Mouse (Mus musculus): ENCODE measurements at regions not wholly inside any gene's neighbourhood (a gene's known extent, or its start where the extent isn't known, plus 50 kb on each side); places are given as distances from the start of the nearest gene placed in this dataset.
"Not testable (repeated sequence)": the region's sequence is repeated elsewhere in the genome, so short reads cannot be mapped to it uniquely, and the experiment has no call there.

GRCm38 (mm10) chr10:119099092-119099792 is 140.6 kb downstream of the Cand1 start:
- no peak for DNase-seq (ENCODE audit: low spot score)

DNA sequence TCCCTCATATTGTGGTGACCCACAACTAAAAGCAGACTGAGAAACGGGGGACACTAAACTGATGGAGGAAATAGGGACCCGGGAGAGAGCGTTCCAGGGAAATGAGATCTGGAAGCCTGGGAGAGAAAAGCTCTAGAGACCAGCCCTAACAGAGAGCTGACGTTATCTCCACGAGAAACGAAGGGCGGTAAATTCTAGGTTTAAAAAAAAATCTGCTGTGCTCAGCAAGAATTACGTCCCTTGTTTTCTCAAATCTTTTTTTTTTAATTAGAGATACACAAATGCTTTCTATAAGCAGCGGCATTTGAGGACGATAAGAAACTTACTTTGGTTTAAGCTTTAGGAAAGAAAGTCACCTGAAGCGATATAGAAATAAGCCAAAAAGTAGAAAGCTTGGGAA is 145.7 kb downstream of the Cand1 start:
- no peak for DNase-seq (ENCODE audit: low spot score)

DNA sequence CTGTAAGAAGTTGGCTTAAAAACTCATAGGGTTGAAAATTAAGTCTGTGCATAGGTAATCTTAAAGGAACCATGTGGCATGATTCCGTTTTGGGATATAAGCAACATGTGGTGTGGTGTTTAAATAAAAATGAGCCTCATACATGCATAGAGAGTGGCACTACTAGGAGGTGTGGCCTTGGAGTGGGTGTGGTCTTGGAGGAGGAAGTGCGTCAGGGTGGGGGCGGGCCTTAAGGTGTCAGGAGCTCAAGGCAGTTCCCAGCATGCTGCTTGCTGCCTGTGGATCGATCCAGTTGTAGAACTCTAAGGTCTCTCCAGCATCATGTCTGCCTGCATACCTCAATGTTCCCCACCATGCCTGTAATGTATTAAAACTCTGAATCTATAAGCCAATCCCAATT is 152.0 kb downstream of the Cand1 start:
- peak; percentile 21 for DNase-seq (ENCODE audit: low spot score)

DNA sequence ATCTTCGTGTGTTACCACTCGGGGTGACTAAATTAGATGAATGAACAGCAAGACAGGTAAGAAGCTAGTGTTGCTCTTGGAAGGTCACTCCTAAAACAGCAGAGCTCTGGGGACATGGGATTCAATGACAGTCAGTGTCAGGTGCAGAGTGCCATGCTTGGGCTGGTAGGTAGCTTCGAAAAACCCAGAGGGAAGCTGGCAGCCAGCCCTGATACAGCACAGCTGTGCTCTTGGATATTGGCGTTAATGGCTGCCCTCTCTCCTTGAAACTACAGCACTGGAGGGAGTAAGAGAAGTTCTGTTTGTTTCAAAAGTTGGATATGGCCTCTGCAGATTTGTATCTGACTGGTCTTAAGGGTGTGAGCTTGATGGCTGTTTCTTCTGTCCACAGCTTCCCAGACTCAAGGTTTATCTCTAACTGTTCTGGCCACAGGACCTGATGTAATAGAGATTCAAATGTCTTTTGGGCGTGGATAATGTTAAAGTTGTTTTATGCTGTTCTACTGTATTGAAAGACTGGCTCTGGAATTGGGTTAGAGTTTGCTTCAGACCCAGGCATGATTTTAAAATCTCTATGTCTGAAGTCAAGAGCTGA is 152.7 kb downstream of the Cand1 start:
- no peak for DNase-seq (ENCODE audit: low spot score)

- peak; percentile 29 for DNase-seq (ENCODE audit: low spot score)
These were observed 153.4 kb downstream of the Cand1 start for GRCm38 (mm10) chr10:119086450-119086849.

GRCm38 (mm10) chr10:119083431-119083830 is 156.4 kb downstream of the Cand1 start:
- DNase-seq (ENCODE audit: low spot score) = no peak

- no peak for DNase-seq (ENCODE audit: low spot score)
These were observed 157.0 kb downstream of the Cand1 start for GRCm38 (mm10) chr10:119082861-119083260.

DNA sequence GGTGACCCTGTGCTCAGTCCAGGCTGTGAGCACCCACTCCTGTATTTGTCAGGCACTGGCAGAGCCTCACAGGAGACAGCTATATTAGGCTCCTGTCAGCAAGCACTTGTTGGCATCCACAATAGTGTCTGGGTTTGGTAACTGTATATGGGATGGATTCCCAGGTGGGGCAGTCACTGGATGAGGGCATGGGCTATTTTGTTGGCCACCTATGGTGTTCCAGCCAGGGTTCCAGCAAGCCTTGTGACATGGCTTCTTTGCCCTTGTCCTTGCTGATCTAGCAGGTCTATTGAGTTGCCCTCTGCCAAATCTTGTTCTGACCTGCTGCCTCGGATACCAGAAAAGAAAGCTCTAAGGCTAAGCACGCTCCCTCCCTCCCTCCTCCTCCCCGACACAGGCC is 158.1 kb downstream of the Cand1 start:
- not testable (repeated sequence) for DNase-seq (ENCODE audit: low spot score)

GRCm38 (mm10) chr10:119076100-119076566 is 163.7 kb downstream of the Cand1 start:
- no peak for DNase-seq (ENCODE audit: low spot score)

GRCm38 (mm10) chr10:119074887-119075286 is 165.0 kb downstream of the Cand1 start:
- DNase-seq (ENCODE audit: low spot score) = no peak

- no peak for DNase-seq (ENCODE audit: low spot score)
These were observed 165.9 kb downstream of the Cand1 start for GRCm38 (mm10) chr10:119073991-119074390.

DNA sequence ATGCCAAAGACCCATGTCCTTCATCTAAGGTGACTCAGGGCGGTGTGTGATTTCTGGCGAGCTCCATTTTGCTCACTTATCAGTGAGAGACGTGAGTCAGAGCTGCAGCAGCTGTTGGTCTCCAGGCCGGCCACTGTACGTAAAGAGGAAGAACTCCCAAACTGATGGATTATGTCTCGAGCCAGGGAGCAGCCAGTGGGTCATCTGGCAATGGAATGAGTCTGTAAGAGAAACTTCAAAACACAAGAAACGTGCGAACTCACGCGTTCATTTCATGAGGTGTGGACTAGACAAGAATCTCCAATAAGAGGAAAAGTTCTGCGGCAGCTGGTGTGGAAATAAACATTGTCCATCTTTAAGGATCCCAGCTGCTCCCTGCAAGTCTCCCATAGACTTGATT is 170.4 kb downstream of the Cand1 start:
- no peak for DNase-seq (ENCODE audit: low spot score)

DNA sequence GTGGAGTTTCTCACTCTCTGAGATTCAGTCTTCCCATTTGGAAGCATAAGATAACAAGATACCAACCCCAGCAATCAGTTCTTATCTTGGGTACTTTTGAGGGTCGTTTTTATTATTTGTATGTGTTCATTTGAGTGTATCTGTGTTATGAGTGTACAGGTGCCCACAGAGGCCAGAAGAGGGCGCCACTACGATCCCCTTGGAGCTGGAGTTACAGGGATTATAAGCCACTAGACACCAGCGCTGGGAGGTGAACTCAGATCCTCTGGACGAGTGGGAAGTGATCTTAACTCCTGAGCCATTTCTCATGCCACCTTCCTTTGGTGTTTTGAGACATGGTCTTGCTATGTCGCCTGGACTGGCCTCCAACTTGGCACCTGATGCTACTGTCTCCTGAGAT is 172.0 kb downstream of the Cand1 start:
- DNase-seq (ENCODE audit: low spot score) = no peak

GRCm38 (mm10) chr10:119067366-119067765 is 172.5 kb downstream of the Cand1 start:
- DNase-seq (ENCODE audit: low spot score) = no peak

DNA sequence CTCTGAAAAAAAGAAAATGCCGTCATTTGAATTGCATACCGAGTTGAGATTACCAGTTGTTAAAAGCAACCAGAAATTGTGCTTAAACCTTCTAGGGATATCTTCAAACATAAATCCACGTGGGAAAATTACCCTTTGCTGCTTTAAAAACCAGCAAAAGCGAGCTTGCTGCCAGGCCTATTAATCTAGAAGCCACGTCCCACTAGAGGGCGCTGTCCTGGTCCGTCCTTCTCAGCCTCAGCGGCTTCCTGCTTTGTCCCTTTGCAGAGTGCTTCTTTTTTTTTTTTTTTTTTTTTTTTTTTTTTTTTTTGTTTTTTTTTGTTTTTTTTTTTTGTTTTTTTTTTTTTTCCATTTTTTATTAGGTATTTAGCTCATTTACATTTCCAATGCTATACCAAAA is 173.9 kb downstream of the Cand1 start:
- peak; percentile 57 for DNase-seq (ENCODE audit: low spot score)

- peak; percentile 46 for DNase-seq (ENCODE audit: low spot score)
These were observed 174.6 kb downstream of the Cand1 start for GRCm38 (mm10) chr10:119065133-119065817.

DNA sequence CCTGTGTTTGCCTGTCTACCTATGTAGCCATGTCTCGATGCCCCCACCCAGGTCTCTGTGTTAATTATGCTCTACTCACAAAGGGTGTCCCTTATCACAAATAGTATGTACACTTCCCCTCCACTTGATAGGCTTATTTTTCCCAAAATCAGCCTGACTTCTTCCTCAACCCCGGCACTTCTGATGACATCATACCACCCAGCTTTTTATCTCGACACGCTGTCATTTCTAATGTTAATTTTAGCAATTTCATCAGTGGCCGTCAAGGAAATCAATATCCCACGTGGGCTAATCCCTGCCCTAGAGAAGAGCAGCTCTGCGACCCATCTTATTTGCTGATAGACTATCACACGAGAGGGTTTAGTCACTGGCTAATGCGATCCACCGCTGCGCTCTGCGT is 175.6 kb downstream of the Cand1 start:
- no peak for DNase-seq (ENCODE audit: low spot score)

- peak; percentile 29 for DNase-seq (ENCODE audit: low spot score)
These were observed 176.6 kb downstream of the Cand1 start for GRCm38 (mm10) chr10:119063209-119063699.

GRCm38 (mm10) chr10:119061958-119062599 is 177.8 kb downstream of the Cand1 start:
- DNase-seq (ENCODE audit: low spot score) = no peak

DNA sequence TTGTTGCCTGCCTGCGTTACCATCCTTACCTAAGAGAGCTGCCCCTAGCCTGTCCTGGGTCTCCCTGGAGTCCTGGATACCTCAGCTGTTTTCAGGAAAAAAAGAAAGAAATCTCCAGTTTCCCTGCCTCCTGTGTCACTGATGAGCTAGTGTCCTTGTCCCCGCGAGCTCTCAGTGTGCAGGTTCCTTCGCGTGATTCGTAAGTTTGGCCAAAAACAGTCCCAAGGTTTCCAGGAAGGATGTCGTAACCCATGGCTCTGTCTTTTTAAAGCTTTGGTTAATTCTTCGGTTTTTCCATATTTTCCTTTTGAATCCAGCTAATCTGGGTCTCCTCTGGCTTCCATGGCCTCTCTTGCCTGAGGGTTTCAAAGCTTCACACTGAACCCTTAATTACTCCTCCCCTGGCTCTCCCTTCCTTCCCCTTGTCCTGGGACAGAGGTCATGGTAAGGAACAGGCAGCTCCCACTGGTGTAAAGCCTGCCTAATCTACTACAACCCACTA is 178.5 kb downstream of the Cand1 start:
- no peak for DNase-seq (ENCODE audit: low spot score)

- DNase-seq (ENCODE audit: low spot score) = no peak
These were observed 181.3 kb downstream of the Cand1 start for GRCm38 (mm10) chr10:119058493-119059020.

DNA sequence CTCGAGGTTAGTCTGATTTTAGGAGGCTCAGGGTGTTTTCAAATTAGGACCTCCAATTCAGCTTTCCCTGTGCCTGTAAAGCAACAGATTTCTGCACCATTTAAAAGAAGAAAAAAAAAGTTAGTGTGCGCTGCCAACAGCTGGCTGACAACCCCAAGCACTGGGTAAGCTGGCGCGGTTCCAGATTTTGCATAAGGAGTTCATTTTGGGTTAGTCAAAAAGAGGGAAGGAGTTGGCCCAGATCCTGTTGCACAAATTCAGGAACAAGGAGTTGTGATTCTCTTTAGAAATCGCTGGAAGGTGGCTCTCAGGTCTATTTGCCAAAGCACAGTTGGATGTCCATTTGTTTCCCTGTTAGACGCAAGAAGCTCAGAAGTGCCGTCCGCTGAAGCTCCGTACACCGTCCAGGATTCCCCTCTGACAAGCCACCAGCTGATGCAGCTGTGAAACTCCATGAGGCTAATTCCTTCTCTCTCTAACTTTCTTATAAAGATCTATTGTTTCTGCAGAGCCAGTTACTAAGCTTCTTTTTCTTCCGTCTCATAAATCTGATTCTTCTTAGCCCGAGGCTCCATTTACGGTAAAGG is 184.6 kb downstream of the Cand1 start:
- DNase-seq (ENCODE audit: low spot score) = no peak
